10 mouse cellular contexts compared by ENCODE assay signal in genomic region chr4:133009131-133009530, GRCm38 (mm10). TPM values are rescaled to one million over a fixed set of nuclear protein-coding genes. Genes with fewer than 3 reads are reported as not detected.
DNase-seq lines count a peak whose midpoint lies in the region; ATAC-seq and TF ChIP-seq lines count a peak whose summit lies in the region.
"Had no signal": no experiment of that assay in that cellular context is flagged by ENCODE, and none has a peak within 500 bp of the region (broad histone marks: within the 10 kb centered on the region; RNA-seq: fewer than 3 reads in every experiment).

No protein-coding gene starts in this region.

- H3K9ac ChIP-seq in liver, postnatal 0 days (replicated peaks): no peak overlapping the region

- H3K27me3 ChIP-seq in liver, postnatal 0 days (ENCODE audit: insufficient read depth, low read length): peaks cover 14% of the 10 kb centered on the region
- H3K27me3 ChIP-seq: Patski had no signal

- no peaks in the 10 kb centered on the region for H3K36me3 ChIP-seq in liver, postnatal 0 days (replicated peaks; ENCODE audit: insufficient read depth, low read length)

- peak; percentile 69 to 74 for DNase-seq in adrenal gland, adult 18-20 months (ENCODE audit: low spot score in 2 of 2)
- DNase-seq in adrenal gland, postnatal 4 days (ENCODE audit: low spot score in 2 of 2): no peak
- peak; percentile 80 to 82 for DNase-seq in layer of hippocampus, postnatal 10 days (ENCODE audit: low spot score in 2 of 2)
- DNase-seq in layer of hippocampus, postnatal 14 days (ENCODE audit: low spot score in 2 of 2): no peak
- peak; percentile 30 for DNase-seq in MEL-GATA-1-ER (ENCODE audit: extremely low read depth, low read depth)
- DNase-seq in embryo, embryonic 10 days (ENCODE audit: low spot score): peak; percentile 79
- DNase-seq in liver, postnatal 0 days: peak; percentile 69
- DNase-seq in thymus, postnatal 0 days (ENCODE audit: low spot score): peak; percentile 76

- H3K4me1 ChIP-seq in liver, postnatal 0 days (ENCODE audit: insufficient read depth): peaks cover 24% of the 10 kb centered on the region

- no peak for TF ChIP-seq EP300 in liver, postnatal 0 days (IDR thresholded peaks at IDR 0.05; ENCODE audit: low read depth)

- 2% methylated on average over 4 of the region's 4 CpGs for WGBS in liver, postnatal 0 days (ENCODE audit: insufficient replicate concordance)

- no peak for ATAC-seq in liver, postnatal 0 days
- ATAC-seq: Patski had no signal

- no peaks in the 10 kb centered on the region for H3K9me3 ChIP-seq in liver, postnatal 0 days (ENCODE audit: low read length)
- H3K9me3 ChIP-seq: megakaryocyte, embryonic 14.5 days had no signal

- H3K4me3 ChIP-seq in liver, postnatal 0 days (ENCODE audit: low read depth, low read length): no peak overlapping the region
- H3K4me3 ChIP-seq: megakaryocyte, embryonic 14.5 days had no signal

- no peak overlapping the region for H3K4me2 ChIP-seq in liver, postnatal 0 days (ENCODE audit: low read depth, low read length)

- peak; percentile 89 for TF ChIP-seq CTCF in liver, postnatal 0 days (IDR thresholded peaks at IDR 0.05; ENCODE audit: low read depth)

- no peak overlapping the region for H3K27ac ChIP-seq in liver, postnatal 0 days (ENCODE audit: low read depth)

RNA-seq across cellular contexts. Expression of gene Ahdc1, which starts 1.9 kb away (rescaled TPM):
- 10 to 100 TPM; 72.1 to 86.9 TPM for total RNA-seq in adrenal gland, adult 18-20 months (2021)
- 10 to 100 TPM; 92.5 to 98.7 TPM for total RNA-seq in adrenal gland, postnatal 4 days (2021)
- 100 to 1,000 TPM in 1 of 2 experiments, 10 to 100 TPM in 1; 98.1 to 103 TPM for total RNA-seq in layer of hippocampus, postnatal 10 days (2021)
- total RNA-seq in layer of hippocampus, postnatal 14 days (2021): 10 to 100 TPM; 88.6 to 96.3 TPM
- polyA plus RNA-seq in liver, postnatal 0 days (2015; fragmentation: Nextera tagmentation; extraction: Ambion mirVana): 0.76 and 0.87 TPM in 2 replicates
- polyA plus RNA-seq in thymus, postnatal 0 days (2015; fragmentation: Nextera tagmentation; extraction: Ambion mirVana): 5.3 and 8.0 TPM in 2 replicates

RNA-seq across cellular contexts. Expression of gene Fgr, which starts 35.2 kb away (rescaled TPM):
- under 1 TPM; 0.43 to 0.58 TPM for total RNA-seq in adrenal gland, adult 18-20 months (2021)
- total RNA-seq in adrenal gland, postnatal 4 days (2021): 1 to 10 TPM; 1.2 to 1.5 TPM
- under 1 TPM; 0.13 to 0.46 TPM for total RNA-seq in layer of hippocampus, postnatal 10 days (2021)
- not detected for total RNA-seq in layer of hippocampus, postnatal 14 days (2021)
- 3.8 and 4.0 TPM in 2 replicates for polyA plus RNA-seq in liver, postnatal 0 days (2015; fragmentation: Nextera tagmentation; extraction: Ambion mirVana)
- polyA plus RNA-seq in thymus, postnatal 0 days (2015; fragmentation: Nextera tagmentation; extraction: Ambion mirVana): 6.0 and 7.8 TPM in 2 replicates
- polyA plus RNA-seq: Patski had no signal

Comparison
In these comparisons a context has a peak if more than half of its experiments do, and no peak if none do; other contexts are left out.
1. DNase-seq: peak in adrenal gland, adult 18-20 months (2 of 2), layer of hippocampus, postnatal 10 days (2 of 2), MEL-GATA-1-ER (single experiment), embryo, embryonic 10 days (single experiment), liver, postnatal 0 days (single experiment) and thymus, postnatal 0 days (single experiment); none in adrenal gland, postnatal 4 days (0 of 2) and layer of hippocampus, postnatal 14 days (0 of 2).